Mouse (Mus musculus) ES-Bruce4 (cell line): Measurements from ENCODE around the gene C1galt1.

Source experiments
- CTCF ChIP-seq: IDR thresholded peaks from one replicate; pipeline ENCODE4 v1.8.1; 2011; ENCODE audit warnings: low read depth, low read length
- POLR2A ChIP-seq: IDR thresholded peaks from one replicate; pipeline ENCODE4 v1.8.1; 2011; ENCODE audit warnings: low read length; ENCODE audit not compliant: insufficient read depth

GRCm38 (mm10) chr6:7853461-7853860 is 8.8 kb downstream of the C1galt1 start:
- TF ChIP-seq CTCF (no peak), POLR2A (no peak)
